Mouse (Mus musculus): ENCODE results near the gene Ramp1. TPM values are rescaled to one million over a fixed set of nuclear protein-coding genes. Genes with fewer than 3 reads are reported as not detected.

Gene Ramp1
- total and polyA plus RNA-seq, 2 experiments from 2014 or later, result 14.4 to 23.2 TPM

- H3K27ac ChIP-seq (ENCODE audit: low read depth, low read length), result no peak overlapping the region
- no peak overlapping the region for H3K4me3 ChIP-seq (ENCODE audit: low read depth, low read length)
- no peaks in the 10 kb centered on the region for H3K36me3 ChIP-seq (ENCODE audit: insufficient read depth)
- no peak for DNase-seq
- ATAC-seq, result no peak
- no peaks in the 10 kb centered on the region for H3K27me3 ChIP-seq (ENCODE audit: insufficient read depth, low read length)
- no peak overlapping the region for H3K9ac ChIP-seq
- H3K4me2 ChIP-seq (ENCODE audit: low read depth), result no peak overlapping the region
- H3K9me3 ChIP-seq (ENCODE audit: low read length), result no peaks in the 10 kb centered on the region
- H3K4me1 ChIP-seq (ENCODE audit: insufficient read depth), result no peaks in the 10 kb centered on the region
- TF ChIP-seq CTCF (IDR thresholded peaks at IDR 0.05; ENCODE audit: low read depth), result no peak
- WGBS, result 80% methylated on average over 5 of the region's 5 CpGs
Observed at GRCm38 (mm10) chr1:91235395-91235794, 55.8 kb downstream of the Ramp1 start.

GRCm38 (mm10) chr1:91237676-91238075 lies 58.1 kb downstream of the Ramp1 start:
- Histone ChIP-seq H3K27ac (ENCODE audit: low read depth, low read length) (no peak overlapping the region), H3K9ac (no peak overlapping the region), H3K36me3 (ENCODE audit: insufficient read depth) (no peaks in the 10 kb centered on the region), H3K4me2 (ENCODE audit: low read depth) (no peak overlapping the region), H3K9me3 (ENCODE audit: low read length) (no peaks in the 10 kb centered on the region), H3K27me3 (ENCODE audit: insufficient read depth, low read length) (no peaks in the 10 kb centered on the region), H3K4me3 (ENCODE audit: low read depth, low read length) (no peak overlapping the region), H3K4me1 (ENCODE audit: insufficient read depth) (no peaks in the 10 kb centered on the region)
- no peak for TF ChIP-seq CTCF (IDR thresholded peaks at IDR 0.05; ENCODE audit: low read depth)
- DNase-seq (no peak), ATAC-seq (no peak)
- 80% methylated on average over 6 of the region's 6 CpGs for WGBS

- ATAC-seq, result no peak
- Histone ChIP-seq H3K9ac (no peak overlapping the region), H3K27ac (ENCODE audit: low read depth, low read length) (no peak overlapping the region), H3K4me2 (ENCODE audit: low read depth) (no peak overlapping the region), H3K27me3 (ENCODE audit: insufficient read depth, low read length) (no peaks in the 10 kb centered on the region), H3K9me3 (ENCODE audit: low read length) (no peaks in the 10 kb centered on the region), H3K4me1 (ENCODE audit: insufficient read depth) (no peaks in the 10 kb centered on the region), H3K36me3 (ENCODE audit: insufficient read depth) (no peaks in the 10 kb centered on the region), H3K4me3 (ENCODE audit: low read depth, low read length) (no peak overlapping the region)
- DNase-seq, result peak; percentile 26
- WGBS, result 23% methylated on average over 5 of the region's 5 CpGs
- TF ChIP-seq CTCF (IDR thresholded peaks at IDR 0.05; ENCODE audit: low read depth), result peak; percentile 67
Observed at GRCm38 (mm10) chr1:91239112-91239511, 59.5 kb downstream of the Ramp1 start.

- Histone ChIP-seq H3K4me3 (ENCODE audit: low read depth, low read length) (no peak overlapping the region), H3K27ac (ENCODE audit: low read depth, low read length) (no peak overlapping the region), H3K4me1 (ENCODE audit: insufficient read depth) (no peaks in the 10 kb centered on the region), H3K9ac (no peak overlapping the region), H3K27me3 (ENCODE audit: insufficient read depth, low read length) (no peaks in the 10 kb centered on the region), H3K36me3 (ENCODE audit: insufficient read depth) (no peaks in the 10 kb centered on the region), H3K4me2 (ENCODE audit: low read depth) (no peak overlapping the region), H3K9me3 (ENCODE audit: low read length) (no peaks in the 10 kb centered on the region)
- 81% methylated on average over 1 of the region's 1 CpGs for WGBS
- TF ChIP-seq CTCF (IDR thresholded peaks at IDR 0.05; ENCODE audit: low read depth), result no peak
- ATAC-seq (no peak), DNase-seq (no peak)
Observed at GRCm38 (mm10) chr1:91239800-91240199, 60.2 kb downstream of the Ramp1 start.

GRCm38 (mm10) chr1:91240685-91241084 lies 61.1 kb downstream of the Ramp1 start:
- ATAC-seq, result no peak
- Histone ChIP-seq H3K4me2 (ENCODE audit: low read depth) (no peak overlapping the region), H3K27ac (ENCODE audit: low read depth, low read length) (no peak overlapping the region), H3K36me3 (ENCODE audit: insufficient read depth) (no peaks in the 10 kb centered on the region), H3K4me3 (ENCODE audit: low read depth, low read length) (no peak overlapping the region), H3K9ac (no peak overlapping the region), H3K4me1 (ENCODE audit: insufficient read depth) (no peaks in the 10 kb centered on the region), H3K9me3 (ENCODE audit: low read length) (no peaks in the 10 kb centered on the region), H3K27me3 (ENCODE audit: insufficient read depth, low read length) (no peaks in the 10 kb centered on the region)
- no peak for DNase-seq
- 76% methylated on average over 1 of the region's 1 CpGs for WGBS
- no peak for TF ChIP-seq CTCF (IDR thresholded peaks at IDR 0.05; ENCODE audit: low read depth)

- H3K4me3 ChIP-seq (ENCODE audit: low read depth, low read length), result no peak overlapping the region
- no peak overlapping the region for H3K9ac ChIP-seq
- no peak for ATAC-seq
- no peaks in the 10 kb centered on the region for H3K4me1 ChIP-seq (ENCODE audit: insufficient read depth)
- 84% methylated on average over 4 of the region's 4 CpGs for WGBS
- H3K4me2 ChIP-seq (ENCODE audit: low read depth), result no peak overlapping the region
- TF ChIP-seq CTCF (IDR thresholded peaks at IDR 0.05; ENCODE audit: low read depth), result no peak
- H3K9me3 ChIP-seq (ENCODE audit: low read length), result no peaks in the 10 kb centered on the region
- no peak overlapping the region for H3K27ac ChIP-seq (ENCODE audit: low read depth, low read length)
- no peaks in the 10 kb centered on the region for H3K27me3 ChIP-seq (ENCODE audit: insufficient read depth, low read length)
- H3K36me3 ChIP-seq (ENCODE audit: insufficient read depth), result no peaks in the 10 kb centered on the region
- no peak for DNase-seq
Observed at GRCm38 (mm10) chr1:91241249-91241648, 61.6 kb downstream of the Ramp1 start.

- no peak overlapping the region for H3K9ac ChIP-seq
- DNase-seq, result no peak
- no peak overlapping the region for H3K4me2 ChIP-seq (ENCODE audit: low read depth)
- no peaks in the 10 kb centered on the region for H3K27me3 ChIP-seq (ENCODE audit: insufficient read depth, low read length)
- ATAC-seq, result no peak
- no peaks in the 10 kb centered on the region for H3K36me3 ChIP-seq (ENCODE audit: insufficient read depth)
- 96% methylated on average over 5 of the region's 5 CpGs for WGBS
- no peaks in the 10 kb centered on the region for H3K9me3 ChIP-seq (ENCODE audit: low read length)
- TF ChIP-seq CTCF (IDR thresholded peaks at IDR 0.05; ENCODE audit: low read depth), result no peak
- peaks cover 12% of the 10 kb centered on the region; the same call in 1 of the 2 replicates for H3K4me1 ChIP-seq (ENCODE audit: insufficient read depth)
- H3K27ac ChIP-seq (ENCODE audit: low read depth, low read length), result no peak overlapping the region
- H3K4me3 ChIP-seq (ENCODE audit: low read depth, low read length), result no peak overlapping the region
Observed at GRCm38 (mm10) chr1:91248242-91248641, 68.6 kb downstream of the Ramp1 start.

GRCm38 (mm10) chr1:91248970-91249369 lies 69.3 kb downstream of the Ramp1 start:
- no peak for DNase-seq
- 53% methylated on average over 4 of the region's 4 CpGs for WGBS
- Histone ChIP-seq H3K4me1 (ENCODE audit: insufficient read depth) (peaks cover 12% of the 10 kb centered on the region; the same call in 1 of the 2 replicates), H3K36me3 (ENCODE audit: insufficient read depth) (no peaks in the 10 kb centered on the region), H3K9me3 (ENCODE audit: low read length) (no peaks in the 10 kb centered on the region), H3K27me3 (ENCODE audit: insufficient read depth, low read length) (no peaks in the 10 kb centered on the region), H3K9ac (no peak overlapping the region), H3K4me2 (ENCODE audit: low read depth) (no peak overlapping the region), H3K27ac (ENCODE audit: low read depth, low read length) (no peak overlapping the region), H3K4me3 (ENCODE audit: low read depth, low read length) (no peak overlapping the region)
- no peak for TF ChIP-seq CTCF (IDR thresholded peaks at IDR 0.05; ENCODE audit: low read depth)
- ATAC-seq, result no peak

Data from forebrain, postnatal 0 days (tissue).